Mouse (Mus musculus) stomach, embryonic 14.5 days (tissue): ENCODE measurements around the gene Krt80. TPM values are rescaled to one million over a fixed set of nuclear protein-coding genes. Genes with fewer than 3 reads are reported as not detected.
A peak's percentile ranks its signal among the peaks of the same experiment; 100 is the strongest.

Experiments
- ATAC-seq: fragments of 200-750 bp; cut with Nextera tagmentation; 2 replicates; pipeline ENCODE4 v1.8.0; 2017; ENCODE audit warnings: low read depth, moderate TSS enrichment; ENCODE audit not compliant: insufficient number of reproducible peaks, insufficient read depth, low FRiP score
- H3K27ac ChIP-seq: fragments of 300-500 bp; sonication (generic); 2 replicates; pipeline ENCODE4 v1.5.1; 2014; ENCODE audit warnings: mild to moderate bottlenecking, low read length, moderate library complexity, mixed read lengths
- H3K27me3 ChIP-seq: fragments of 300-500 bp; sonication (generic); 2 replicates; pipeline ENCODE4 v1.6.1; 2014; ENCODE audit warnings: low read length, control low read depth, mixed read lengths; ENCODE audit not compliant: control insufficient read depth, insufficient read depth
- H3K36me3 ChIP-seq: fragments of 300-500 bp; sonication (generic); 2 replicates; pipeline ENCODE4 v1.6.1; 2014; ENCODE audit warnings: mild to moderate bottlenecking, control low read depth, low read length, moderate library complexity, mixed read lengths; ENCODE audit not compliant: control insufficient read depth, insufficient read depth
- H3K4me1 ChIP-seq: fragments of 300-500 bp; sonication (generic); 2 replicates; pipeline ENCODE4 v1.6.1; 2014; ENCODE audit warnings: low read length, control low read depth, mixed read lengths; ENCODE audit not compliant: control insufficient read depth, insufficient read depth
- H3K4me2 ChIP-seq: fragments of 300-500 bp; sonication (generic); replicated peaks from 2 replicates; pipeline ENCODE4 v1.6.1; 2014; ENCODE audit warnings: low read depth, low read length, control low read depth
- H3K4me3 ChIP-seq: fragments of 300-500 bp; sonication (generic); 2 replicates; pipeline ENCODE4 v1.5.1; 2014; ENCODE audit warnings: low read depth, low read length, control low read depth
- H3K9ac ChIP-seq: fragments of 300-500 bp; sonication (generic); replicated peaks from 2 replicates; pipeline ENCODE4 v1.6.1; 2014; ENCODE audit warnings: low read depth, mild to moderate bottlenecking, control low read depth, low read length, moderate library complexity, mixed read lengths
- H3K9me3 ChIP-seq: fragments of 300-500 bp; sonication (generic); 2 replicates; pipeline ENCODE4 v1.6.1; 2016; ENCODE audit warnings: low read depth, low read length, control low read depth; ENCODE audit not compliant: control insufficient read depth
- WGBS: fragments of 180-500 bp; shearing (Covaris S2); extraction: QIAGEN DNeasy Blood & Tissue Kit; methylation state at CpG from one replicate; pipeline ENCODE4 v1.1.7; 2014; 5-methylcytosine and 5-hydroxymethylcytosine counted together
- microRNA counts: library from miRNA; unstranded; fragments of <30 nt; microRNA quantifications from one replicate; lab custom pipeline; 2016
- microRNA-seq: library from miRNA; unstranded; fragments of <30 nt; microRNA quantifications from one replicate; pipeline ENCODE4, GENCODE M21; 2016
- polyA plus RNA-seq: library from polyadenylated mRNA; unstranded; fragments of >200 nt; fragmentation: Nextera tagmentation; extraction: Ambion mirVana; gene quantifications from 2 replicates; pipeline ENCODE4 v1.2.1, GENCODE M21; 2014

Krt80 gene
- polyA plus RNA-seq, 1 experiment from 2014 or later: 2.4 TPM

GRCm38 (mm10) chr15:101303830-101304229 is 66.1 kb downstream of the Krt80 start:
- no peaks in the 10 kb centered on the region for H3K36me3 ChIP-seq
- peaks cover 5% of the 10 kb centered on the region; the same call in 1 of the 2 replicates for H3K4me1 ChIP-seq
- ATAC-seq: no peak
- H3K4me3 ChIP-seq: no peak overlapping the region
- H3K9me3 ChIP-seq: no peaks in the 10 kb centered on the region
- no peak overlapping the region for H3K4me2 ChIP-seq
- 71% methylated on average over 4 of the region's 4 CpGs for WGBS
- no peak overlapping the region for H3K9ac ChIP-seq
- H3K27me3 ChIP-seq: no peaks in the 10 kb centered on the region
- no peak overlapping the region for H3K27ac ChIP-seq

DNA sequence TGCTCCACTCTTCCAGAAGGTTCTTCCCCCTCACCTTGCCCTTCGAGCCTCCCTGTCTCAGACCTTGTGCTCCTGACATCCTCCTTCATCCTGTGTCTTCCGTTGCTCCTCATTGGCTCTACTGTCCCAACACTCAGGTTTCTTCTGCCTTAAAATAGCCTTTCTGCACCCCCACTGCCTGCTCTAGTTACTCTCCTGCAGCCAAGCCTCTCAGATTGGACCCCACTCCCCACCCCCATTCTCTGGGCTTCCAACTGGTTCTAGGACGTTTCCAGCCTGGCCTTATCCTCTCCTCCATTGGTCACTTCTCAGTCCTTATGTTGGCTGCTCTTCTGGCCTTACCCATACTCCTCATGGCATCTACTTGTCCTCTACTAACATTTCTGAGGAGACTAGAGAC is 67.8 kb downstream of the Krt80 start:
- ATAC-seq: no peak
- Histone ChIP-seq H3K27me3 (no peaks in the 10 kb centered on the region), H3K9me3 (no peaks in the 10 kb centered on the region), H3K4me2 (no peak overlapping the region), H3K4me3 (no peak overlapping the region), H3K4me1 (peaks cover 5% of the 10 kb centered on the region), H3K36me3 (no peaks in the 10 kb centered on the region), H3K9ac (no peak overlapping the region), H3K27ac (no peak overlapping the region)
- WGBS: 75% methylated on average over 3 of the region's 3 CpGs

GRCm38 (mm10) chr15:101300128-101300527 is 69.8 kb downstream of the Krt80 start:
- H3K9ac ChIP-seq: no peak overlapping the region
- H3K9me3 ChIP-seq: no peaks in the 10 kb centered on the region
- H3K27ac ChIP-seq: no peak overlapping the region
- ATAC-seq: no peak
- H3K4me3 ChIP-seq: no peak overlapping the region
- H3K4me1 ChIP-seq: peaks cover 9% of the 10 kb centered on the region
- 58% methylated on average over 6 of the region's 6 CpGs for WGBS
- no peak overlapping the region for H3K4me2 ChIP-seq
- no peaks in the 10 kb centered on the region for H3K36me3 ChIP-seq
- no peaks in the 10 kb centered on the region for H3K27me3 ChIP-seq

DNA sequence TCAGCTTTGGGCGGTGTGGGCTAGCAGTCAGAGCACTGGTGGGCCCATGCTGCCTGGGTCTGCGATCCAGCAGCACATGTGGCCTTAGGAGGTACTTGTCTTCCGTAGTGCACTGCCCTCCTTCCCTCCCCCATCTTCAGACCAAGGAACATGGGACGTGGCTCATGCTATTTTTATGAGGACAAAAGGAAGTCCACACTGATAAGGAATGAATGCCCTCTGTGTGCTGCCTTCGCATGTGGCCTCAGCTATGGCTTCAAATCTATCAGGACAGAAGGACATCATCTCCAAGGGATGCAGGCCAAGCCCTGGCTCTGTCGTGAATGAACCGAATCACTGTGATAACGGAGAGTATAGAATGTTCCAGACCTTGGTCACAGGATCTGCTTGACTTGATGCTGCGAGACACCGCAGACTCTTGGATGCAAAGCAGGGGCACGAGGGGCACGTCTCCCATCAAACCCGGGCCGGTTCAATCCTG is 70.4 kb downstream of the Krt80 start:
- H3K4me3 ChIP-seq: no peak overlapping the region
- 77% methylated on average over 14 of the region's 14 CpGs for WGBS
- no peak overlapping the region for H3K4me2 ChIP-seq
- H3K9ac ChIP-seq: no peak overlapping the region
- H3K4me1 ChIP-seq: peaks cover 11% of the 10 kb centered on the region
- no peak overlapping the region for H3K27ac ChIP-seq
- no peaks in the 10 kb centered on the region for H3K9me3 ChIP-seq
- no peaks in the 10 kb centered on the region for H3K27me3 ChIP-seq
- no peaks in the 10 kb centered on the region for H3K36me3 ChIP-seq
- no peak for ATAC-seq

DNA sequence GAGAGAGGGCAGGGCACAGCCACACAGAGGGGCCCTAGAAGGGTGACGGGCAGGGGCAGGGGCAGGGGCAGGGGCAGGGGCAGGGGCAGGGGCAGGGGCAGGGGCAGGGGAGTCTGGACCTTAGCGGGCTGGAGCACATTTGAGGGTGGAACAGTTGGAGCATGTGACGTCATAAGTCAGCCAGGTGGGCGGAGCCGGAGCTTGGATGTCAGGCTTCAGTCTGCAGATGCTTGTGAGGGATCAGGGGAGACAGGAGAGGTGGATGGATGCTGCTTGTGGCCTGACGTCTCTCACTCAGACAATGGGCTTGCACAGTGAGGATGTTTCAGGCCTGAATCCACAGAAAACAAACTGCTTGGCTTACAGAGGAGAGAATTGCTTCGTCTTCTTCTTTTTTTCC is 71.4 kb downstream of the Krt80 start:
- Histone ChIP-seq H3K27me3 (no peaks in the 10 kb centered on the region), H3K4me2 (no peak overlapping the region), H3K27ac (no peak overlapping the region), H3K9ac (no peak overlapping the region), H3K9me3 (no peaks in the 10 kb centered on the region), H3K4me1 (peaks cover 16% of the 10 kb centered on the region), H3K36me3 (no peaks in the 10 kb centered on the region), H3K4me3 (no peak overlapping the region)
- WGBS: 24% methylated on average over 7 of the region's 7 CpGs
- ATAC-seq: no peak

DNA sequence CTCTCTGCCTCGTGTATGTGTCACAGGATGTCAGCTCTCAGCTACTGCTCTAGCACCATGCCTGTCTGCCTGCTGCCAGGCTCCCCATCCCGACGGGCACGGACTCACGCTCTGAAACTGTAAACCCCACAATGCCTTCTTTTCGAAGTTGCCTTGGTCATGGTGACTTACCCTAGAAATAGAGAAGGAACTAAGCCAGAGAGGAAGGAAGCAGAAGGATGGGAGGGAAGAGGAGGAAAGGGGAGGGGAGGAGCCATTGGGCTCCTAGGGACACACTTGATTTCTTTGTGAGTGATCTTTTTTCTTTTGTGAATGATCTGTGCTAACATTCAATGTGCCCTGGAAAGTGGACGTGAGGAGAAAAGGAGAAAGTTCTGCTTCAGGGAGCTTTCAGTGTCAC is 72.0 kb downstream of the Krt80 start:
- Histone ChIP-seq H3K27me3 (no peaks in the 10 kb centered on the region), H3K4me1 (peaks cover 22% of the 10 kb centered on the region), H3K4me2 (no peak overlapping the region), H3K9me3 (no peaks in the 10 kb centered on the region), H3K27ac (no peak overlapping the region), H3K36me3 (no peaks in the 10 kb centered on the region), H3K4me3 (no peak overlapping the region), H3K9ac (no peak overlapping the region)
- 43% methylated on average over 7 of the region's 7 CpGs for WGBS
- no peak for ATAC-seq

MicroRNAs encoded within 50 kb of the gene (microRNA counts, 519-probe panel; counts per million panel counts)
- 2,111 counts per million, percentile 27 among the panel's probes with 10 or more counts for microRNA mmu-miR-1941-3p (lab: Ali Mortazavi, UCI)
- microRNA mmu-miR-1941-5p (lab: Ali Mortazavi, UCI): not detected

Small RNA genes within 50 kb of the gene (microRNA-seq; reads per million reads assigned to microRNA genes)
- gene Mir1941: 3.6 reads per million, percentile 8 among the genes with 10 or more reads in this experiment

Other genes starting within 250 kb of the Krt80 start
- gene Acvrl1, start 241.6 kb downstream of the Krt80 start, polyA plus RNA-seq: 15.6 and 16.9 TPM in 2 replicates
- gene Acvr1b, start 196.1 kb downstream of the Krt80 start, polyA plus RNA-seq: 11.5 and 14.5 TPM in 2 replicates
- 6.4 and 7.2 TPM in 2 replicates for gene Grasp, start 146.0 kb downstream of the Krt80 start, polyA plus RNA-seq
- gene Nr4a1, start 115.9 kb downstream of the Krt80 start, polyA plus RNA-seq: 10.1 and 12.1 TPM in 2 replicates
- 63.5 and 64.1 TPM in 2 replicates for gene Atg101, start 85.9 kb downstream of the Krt80 start, polyA plus RNA-seq
- gene 6030408B16Rik, start 77.0 kb downstream of the Krt80 start, polyA plus RNA-seq: 20.1 and 25.0 TPM in 2 replicates
- 131 and 148 TPM in 2 replicates for gene Krt7, start 40.9 kb upstream of the Krt80 start, polyA plus RNA-seq
- gene Krt87, start 68.6 kb upstream of the Krt80 start, polyA plus RNA-seq: 0.10 and 0.11 TPM in 2 replicates
- gene Krt88, start 77.6 kb upstream of the Krt80 start, polyA plus RNA-seq: not detected in 2 replicates
- not detected in 2 replicates for gene Krt81, start 93.6 kb upstream of the Krt80 start, polyA plus RNA-seq
- gene Krt86, start 103.3 kb upstream of the Krt80 start, polyA plus RNA-seq: not detected in 2 replicates
- not detected in 2 replicates for gene Krt83, start 121.3 kb upstream of the Krt80 start, polyA plus RNA-seq
- gene Gm49425, start 147.1 kb upstream of the Krt80 start, polyA plus RNA-seq: not detected in 2 replicates
- not detected in 2 replicates for gene Krt84, start 162.7 kb upstream of the Krt80 start, polyA plus RNA-seq
- not detected in 2 replicates for gene Krt82, start 180.5 kb upstream of the Krt80 start, polyA plus RNA-seq
- gene Krt90, start 192.8 kb upstream of the Krt80 start, polyA plus RNA-seq: 0.22 TPM in 1 of 2 replicates, not detected in the other
- gene Krt75, start 203.7 kb upstream of the Krt80 start, polyA plus RNA-seq: 0.45 and 0.52 TPM in 2 replicates